Mouse (Mus musculus): ENCODE measurements at regions not wholly inside any gene's neighbourhood (a gene's known extent, or its start where the extent isn't known, plus 50 kb on each side); places are given as distances from the start of the nearest gene placed in this dataset.

DNA sequence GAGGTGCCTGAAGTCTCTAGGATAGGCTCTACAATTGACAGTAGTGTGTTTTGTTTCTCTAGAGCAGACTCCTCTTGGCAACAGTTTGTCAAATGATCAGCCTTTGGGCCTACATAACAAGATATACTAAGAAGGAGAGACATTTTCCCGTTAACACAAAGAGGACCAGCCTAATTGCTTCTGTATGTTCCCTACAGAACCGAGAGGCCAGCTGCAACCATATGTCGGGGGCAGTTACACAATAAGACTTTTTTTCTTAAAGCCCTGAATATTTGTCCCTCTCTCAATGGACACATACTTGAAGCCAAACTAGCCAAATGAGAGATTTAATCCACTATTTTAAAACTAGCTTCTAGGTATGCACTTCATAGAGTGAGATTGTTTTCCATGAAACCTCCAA lies 226.5 kb upstream of the Tox3 start:
- no peak for TF ChIP-seq EP300 (IDR thresholded peaks at IDR 0.05; ENCODE audit: low read depth)
- TF ChIP-seq CTCF (IDR thresholded peaks at IDR 0.05; ENCODE audit: low read depth), result no peak

All from liver, embryonic 14.5 days (tissue).